Comparison of ENCODE assay signal across 33 mouse cellular contexts in the genomic region with DNA sequence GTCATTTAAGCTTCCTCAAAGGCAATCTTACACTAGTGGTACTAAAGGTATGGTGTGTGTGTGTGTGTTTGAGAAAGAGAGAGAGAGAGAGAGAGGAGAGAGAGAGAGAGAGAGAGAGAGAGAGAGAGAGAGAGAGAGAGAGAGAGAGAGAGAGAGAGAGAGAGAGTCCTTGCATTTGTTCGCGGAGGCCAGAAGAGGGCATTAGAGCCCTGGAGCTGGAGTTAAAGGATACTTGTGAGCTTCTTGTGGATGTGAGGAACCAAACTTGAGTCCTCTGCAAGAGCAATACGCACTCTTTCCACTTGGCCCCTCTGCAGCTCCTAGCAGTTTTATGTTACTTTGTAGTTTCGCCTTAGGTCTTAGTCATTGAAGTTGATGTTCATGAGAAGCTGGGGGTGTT. TPM values are rescaled to one million over a fixed set of nuclear protein-coding genes. Genes with fewer than 3 reads are reported as not detected.
DNase-seq lines count a peak whose midpoint lies in the region; ATAC-seq and TF ChIP-seq lines count a peak whose summit lies in the region.
"Had no signal": no experiment of that assay in that cellular context is flagged by ENCODE, and none has a peak within 500 bp of the region (broad histone marks: within the 10 kb centered on the region; RNA-seq: fewer than 3 reads in every experiment).

No protein-coding gene starts in this region.

- no peak for DNase-seq in heart, adult 2 months
- DNase-seq in heart, postnatal 36 days = no peak
- no peak for DNase-seq in kidney, postnatal 0 days (ENCODE audit: low spot score)
- no peak for DNase-seq in kidney, adult 11 months
- no peak for DNase-seq in lung, embryonic 14.5 days
- no peak for DNase-seq in lung, adult 18-20 months
- peak; percentile 36 for DNase-seq in R1 (ENCODE audit: low read depth, low spot score)
- DNase-seq in cerebellum, adult 9-11 months = no peak
- DNase-seq: adrenal gland, postnatal 10 days; cerebellum, adult 9-10 months; embryo, embryonic 11 days; gastrocnemius, postnatal 14 days; kidney, postnatal 25 days; layer of hippocampus, postnatal 36 days; lung, adult 2 months; lung, postnatal 36 days; right cerebral cortex, postnatal 14 days; thymus, postnatal 25 days had no signal

- no peaks in the 10 kb centered on the region for H3K79me2 ChIP-seq in heart, adult 2 months (replicated peaks; ENCODE audit: control insufficient read depth, insufficient read depth, low read length)

- TF ChIP-seq POLR2A in heart, adult 2 months (IDR thresholded peaks at IDR 0.05; ENCODE audit: insufficient read depth, low read depth, low read length) = no peak

- no peak overlapping the region for H3K4me2 ChIP-seq in kidney, postnatal 0 days (ENCODE audit: low read length)
- H3K4me2 ChIP-seq in lung, embryonic 14.5 days = no peak overlapping the region
- H3K4me2 ChIP-seq: embryonic facial prominence, embryonic 12.5 days; heart, embryonic 15.5 days; hindbrain, embryonic 14.5 days; midbrain, embryonic 12.5 days; neural tube, embryonic 12.5 days; stomach, embryonic 15.5 days had no signal

- no peak for ATAC-seq in kidney, postnatal 0 days (replicated peaks; ENCODE audit: low FRiP score, low read depth)
- no peak for ATAC-seq in lung, embryonic 14.5 days (ENCODE audit: insufficient read depth)
- ATAC-seq: forebrain, embryonic 14.5 days had no signal

- no peak for TF ChIP-seq EP300 in heart, adult 2 months (IDR thresholded peaks at IDR 0.05; ENCODE audit: insufficient read depth, low read depth, low read length)

- H3K4me3 ChIP-seq in heart, adult 2 months = no peak overlapping the region
- no peak overlapping the region for H3K4me3 ChIP-seq in kidney, postnatal 0 days (replicated peaks; ENCODE audit: low read depth, low read length)
- no peak overlapping the region for H3K4me3 ChIP-seq in lung, embryonic 14.5 days (ENCODE audit: low read depth, low read length)
- H3K4me3 ChIP-seq: embryonic facial prominence, embryonic 12.5 days; heart, embryonic 10.5 days; heart, embryonic 15.5 days; megakaryocyte, embryonic 14.5 days; midbrain, embryonic 12.5 days; myocyte; neural tube, embryonic 12.5 days; stomach, embryonic 15.5 days had no signal

- no peak overlapping the region for H3K9ac ChIP-seq in heart, adult 2 months (ENCODE audit: low read depth, low read length)
- H3K9ac ChIP-seq in kidney, postnatal 0 days (ENCODE audit: low read depth, low read length) = no peak overlapping the region
- no peak overlapping the region for H3K9ac ChIP-seq in lung, embryonic 14.5 days
- H3K9ac ChIP-seq: embryonic facial prominence, embryonic 12.5 days; heart, embryonic 15.5 days; hindbrain, embryonic 14.5 days; midbrain, embryonic 12.5 days; neural tube, embryonic 12.5 days; stomach, embryonic 15.5 days had no signal

- intact Hi-C loops in heart, adult 2 months (cut with DNase I) = no loop called here
- intact Hi-C loops in heart, postnatal 36 days (cut with DNase I) = no loop called here

- H3K27ac ChIP-seq in heart, adult 2 months = no peak overlapping the region
- no peak overlapping the region for H3K27ac ChIP-seq in kidney, postnatal 0 days
- H3K27ac ChIP-seq in lung, embryonic 14.5 days (ENCODE audit: low read depth) = no peak overlapping the region
- H3K27ac ChIP-seq: embryonic facial prominence, embryonic 12.5 days; heart, embryonic 10.5 days; heart, embryonic 15.5 days; hindbrain, embryonic 14.5 days; midbrain, embryonic 12.5 days; neural tube, embryonic 12.5 days; stomach, embryonic 15.5 days had no signal

- TF ChIP-seq CTCF in heart, adult 2 months (IDR thresholded peaks at IDR 0.05) = 0 out of 2 replicates have a peak, but pooled peaks have one; percentile 6
- TF ChIP-seq CTCF in kidney, postnatal 0 days (IDR thresholded peaks at IDR 0.05; ENCODE audit: low read depth) = peak; percentile 39; the same call in 1 of the 2 replicates
- TF ChIP-seq CTCF in lung, embryonic 14.5 days (IDR thresholded peaks at IDR 0.05; ENCODE audit: low read depth) = peak; percentile 15; the same call in 1 of the 2 replicates

- 78% methylated on average over 4 of the region's 4 CpGs for WGBS in heart, adult 2 months
- WGBS in kidney, postnatal 0 days = 75% methylated on average over 4 of the region's 4 CpGs
- 61% methylated on average over 4 of the region's 4 CpGs for WGBS in lung, embryonic 14.5 days

- no peaks in the 10 kb centered on the region for H3K36me3 ChIP-seq in heart, adult 2 months (ENCODE audit: control insufficient read depth, insufficient read depth, low read length)
- no peaks in the 10 kb centered on the region for H3K36me3 ChIP-seq in kidney, postnatal 0 days (ENCODE audit: insufficient read depth, low read length)
- H3K36me3 ChIP-seq in lung, embryonic 14.5 days (ENCODE audit: insufficient read depth) = 0 out of 2 replicates have a peak, but pooled peaks cover 1% of the 10 kb centered on the region
- H3K36me3 ChIP-seq: embryonic facial prominence, embryonic 12.5 days; heart, embryonic 10.5 days; heart, embryonic 15.5 days; midbrain, embryonic 12.5 days; neural tube, embryonic 12.5 days; stomach, embryonic 15.5 days had no signal

- no peaks in the 10 kb centered on the region for H3K27me3 ChIP-seq in heart, adult 2 months (ENCODE audit: control insufficient read depth, insufficient read depth, low read length)
- H3K27me3 ChIP-seq in kidney, postnatal 0 days (ENCODE audit: insufficient read depth, low read length) = no peaks in the 10 kb centered on the region
- no peaks in the 10 kb centered on the region for H3K27me3 ChIP-seq in lung, embryonic 14.5 days (ENCODE audit: insufficient read depth, low read length)
- H3K27me3 ChIP-seq: embryonic facial prominence, embryonic 12.5 days; heart, embryonic 15.5 days; megakaryocyte, embryonic 14.5 days; midbrain, embryonic 12.5 days; neural tube, embryonic 12.5 days; stomach, embryonic 15.5 days had no signal

- H3K9me3 ChIP-seq in kidney, postnatal 0 days (replicated peaks; ENCODE audit: low read length) = no peaks in the 10 kb centered on the region
- no peaks in the 10 kb centered on the region for H3K9me3 ChIP-seq in lung, embryonic 14.5 days (ENCODE audit: low read depth, low read length)
- H3K9me3 ChIP-seq: embryonic facial prominence, embryonic 12.5 days; heart, embryonic 10.5 days; heart, embryonic 15.5 days; megakaryocyte, embryonic 14.5 days; midbrain, embryonic 12.5 days; neural tube, embryonic 12.5 days; stomach, embryonic 15.5 days had no signal

- no peaks in the 10 kb centered on the region; the same call in 1 of the 2 replicates for H3K4me1 ChIP-seq in heart, adult 2 months (ENCODE audit: control insufficient read depth, insufficient read depth, low read length)
- H3K4me1 ChIP-seq in kidney, postnatal 0 days (replicated peaks; ENCODE audit: insufficient read depth, low read length) = no peaks in the 10 kb centered on the region
- H3K4me1 ChIP-seq in lung, embryonic 14.5 days (ENCODE audit: insufficient read depth) = no peaks in the 10 kb centered on the region
- H3K4me1 ChIP-seq: embryonic facial prominence, embryonic 12.5 days; heart, embryonic 10.5 days; heart, embryonic 15.5 days; midbrain, embryonic 12.5 days; neural tube, embryonic 12.5 days; stomach, embryonic 15.5 days had no signal

RNA-seq across cellular contexts. Expression of gene Zfp691, which starts 11.0 kb away (rescaled TPM):
- 10 to 100 TPM; 20.6 to 23.4 TPM for total RNA-seq in heart, adult 2 months (2021)
- polyA plus RNA-seq in heart, adult 2 months (2012; rRNA removed) = 20.6 and 41.2 TPM in 2 replicates
- total RNA-seq in heart, postnatal 36 days (2021) = 10 to 100 TPM; 20.0 to 21.5 TPM
- 6.1 and 8.3 TPM in 2 replicates for polyA plus RNA-seq in kidney, postnatal 0 days (2015; fragmentation: Nextera tagmentation; extraction: Ambion mirVana)
- polyA plus RNA-seq in lung, embryonic 14.5 days (2014; fragmentation: Nextera tagmentation; extraction: Ambion mirVana) = 6.8 and 7.7 TPM in 2 replicates

RNA-seq across cellular contexts. Expression of gene Ermap, which starts 26.8 kb away (rescaled TPM):
- total RNA-seq in heart, adult 2 months (2021) = under 1 TPM in 1 of 2 experiments, not detected in 1; 0.09 TPM
- polyA plus RNA-seq in heart, adult 2 months (2012; rRNA removed) = 0.10 and 0.20 TPM in 2 replicates
- under 1 TPM in 1 of 2 experiments, not detected in 1; 0.11 TPM for total RNA-seq in heart, postnatal 36 days (2021)
- 0.29 and 0.31 TPM in 2 replicates for polyA plus RNA-seq in kidney, postnatal 0 days (2015; fragmentation: Nextera tagmentation; extraction: Ambion mirVana)
- polyA plus RNA-seq in lung, embryonic 14.5 days (2014; fragmentation: Nextera tagmentation; extraction: Ambion mirVana) = 0.57 and 0.79 TPM in 2 replicates
- polyA plus RNA-seq: liver, adult 2 months had no signal

RNA-seq across cellular contexts. Expression of gene Svbp, which starts 32.1 kb away (rescaled TPM):
- total RNA-seq in heart, adult 2 months (2021) = 10 to 100 TPM; 13.6 to 17.5 TPM
- polyA plus RNA-seq in heart, adult 2 months (2012; rRNA removed) = 20.3 and 24.5 TPM in 2 replicates
- total RNA-seq in heart, postnatal 36 days (2021) = 10 to 100 TPM; 19.0 to 19.6 TPM
- polyA plus RNA-seq in kidney, postnatal 0 days (2015; fragmentation: Nextera tagmentation; extraction: Ambion mirVana) = 138 and 150 TPM in 2 replicates
- 134 TPM in 2 replicates for polyA plus RNA-seq in lung, embryonic 14.5 days (2014; fragmentation: Nextera tagmentation; extraction: Ambion mirVana)

RNA-seq across cellular contexts. Expression of gene Slc2a1, which starts 54.5 kb away (rescaled TPM):
- 10 to 100 TPM in 1 of 2 experiments, 1 to 10 TPM in 1; 8.9 to 18.9 TPM for total RNA-seq in heart, adult 2 months (2021)
- 16.6 and 18.1 TPM in 2 replicates for polyA plus RNA-seq in heart, adult 2 months (2012; rRNA removed)
- 10 to 100 TPM in 1 of 2 experiments, 1 to 10 TPM in 1; 9.5 to 12.7 TPM for total RNA-seq in heart, postnatal 36 days (2021)
- 57.5 and 58.0 TPM in 2 replicates for polyA plus RNA-seq in kidney, postnatal 0 days (2015; fragmentation: Nextera tagmentation; extraction: Ambion mirVana)
- polyA plus RNA-seq in lung, embryonic 14.5 days (2014; fragmentation: Nextera tagmentation; extraction: Ambion mirVana) = 70.7 and 83.1 TPM in 2 replicates

RNA-seq across cellular contexts. Expression of gene Tmem269, which starts 55.0 kb away (rescaled TPM):
- not detected for total RNA-seq in heart, adult 2 months (2021)
- 0.16 and 0.67 TPM in 2 replicates for polyA plus RNA-seq in heart, adult 2 months (2012; rRNA removed)
- total RNA-seq in heart, postnatal 36 days (2021) = not detected
- polyA plus RNA-seq in kidney, postnatal 0 days (2015; fragmentation: Nextera tagmentation; extraction: Ambion mirVana) = 0.14 TPM in 1 of 2 replicates, not detected in the other
- polyA plus RNA-seq in lung, embryonic 14.5 days (2014; fragmentation: Nextera tagmentation; extraction: Ambion mirVana) = not detected in 2 replicates
- total RNA-seq: gastrocnemius, postnatal 14 days; granulocyte monocyte progenitor cell, adult 5-6 weeks had no signal
- polyA plus RNA-seq: embryonic facial prominence, embryonic 12.5 days; heart, embryonic 10.5 days; hindbrain, embryonic 14.5 days; intestine, embryonic 14.5 days; kidney, embryonic 14.5 days; limb, embryonic 11.5 days; stomach, embryonic 15.5 days had no signal
